Mouse (Mus musculus) E14TG2a.4 (cell line): ENCODE data around the gene Sept9.

Experiments used
- H3K27me3 ChIP-seq: 2 replicates; pipeline ENCODE4 v1.6.1; 2014; ENCODE audit warnings: low read length, control low read depth; ENCODE audit not compliant: insufficient read depth
- H3K36me3 ChIP-seq: 2 replicates; pipeline ENCODE4 v1.6.1; 2014; ENCODE audit warnings: low read length, control low read depth; ENCODE audit not compliant: insufficient read depth
- H3K4me1 ChIP-seq: replicated peaks from 2 replicates; pipeline ENCODE4 v1.6.1; 2014; ENCODE audit warnings: low read depth, low read length, control low read depth
- H3K4me3 ChIP-seq: replicated peaks from 2 replicates; pipeline ENCODE4 v1.5.1; 2014; ENCODE audit warnings: mild to moderate bottlenecking, low read length
- H3K9me3 ChIP-seq: 2 replicates; pipeline ENCODE4 v1.6.1; 2014; ENCODE audit warnings: low read length, control low read depth
- CTCF ChIP-seq: conservative IDR thresholded peaks from 2 replicates; pipeline ENCODE4 v1.5.1; 2014; ENCODE audit warnings: low read length
- NANOG ChIP-seq: IDR thresholded peaks from 2 replicates; pipeline ENCODE4 v1.6.1; 2014; ENCODE audit warnings: borderline replicate concordance, low read length, mixed read lengths
- POU5F1 ChIP-seq: IDR thresholded peaks from 2 replicates; pipeline ENCODE4 v1.6.1; 2014; ENCODE audit warnings: low read length, borderline replicate concordance

The Sept9 gene

GRCm38 (mm10) chr11:117332242-117333149 is 133.0 kb downstream of the Sept9 start:
- H3K4me3 ChIP-seq, result peak overlapping the region; percentile 85
- no peaks in the 10 kb centered on the region for H3K9me3 ChIP-seq
- no peaks in the 10 kb centered on the region for H3K27me3 ChIP-seq
- peaks cover 21% of the 10 kb centered on the region for H3K36me3 ChIP-seq
- no peak for TF ChIP-seq CTCF
- TF ChIP-seq POU5F1, result no peak
- TF ChIP-seq NANOG, result no peak
- H3K4me1 ChIP-seq, result peaks cover 94% of the 10 kb centered on the region

- no peaks in the 10 kb centered on the region for H3K27me3 ChIP-seq
- H3K9me3 ChIP-seq, result no peaks in the 10 kb centered on the region
- peaks cover 94% of the 10 kb centered on the region for H3K4me1 ChIP-seq
- no peak for TF ChIP-seq NANOG
- TF ChIP-seq POU5F1, result no peak
- peak overlapping the region; percentile 85 for H3K4me3 ChIP-seq
- peaks cover 26% of the 10 kb centered on the region for H3K36me3 ChIP-seq
Observed at GRCm38 (mm10) chr11:117333150-117333715, 133.8 kb downstream of the Sept9 start.

- Histone ChIP-seq H3K27me3 (no peaks in the 10 kb centered on the region), H3K4me3 (peak overlapping the region; percentile 85), H3K4me1 (peaks cover 94% of the 10 kb centered on the region), H3K36me3 (peaks cover 35% of the 10 kb centered on the region), H3K9me3 (no peaks in the 10 kb centered on the region)
- TF ChIP-seq NANOG, result no peak
- TF ChIP-seq POU5F1, result no peak
- no peak for TF ChIP-seq CTCF
Observed at GRCm38 (mm10) chr11:117334101-117334500, 134.6 kb downstream of the Sept9 start.

GRCm38 (mm10) chr11:117335146-117335545 is 135.7 kb downstream of the Sept9 start:
- TF ChIP-seq POU5F1 (no peak), NANOG (no peak), CTCF (no peak)
- Histone ChIP-seq H3K4me3 (peak overlapping the region; percentile 85), H3K27me3 (no peaks in the 10 kb centered on the region), H3K9me3 (no peaks in the 10 kb centered on the region), H3K36me3 (peaks cover 42% of the 10 kb centered on the region), H3K4me1 (peaks cover 94% of the 10 kb centered on the region)

GRCm38 (mm10) chr11:117336081-117336788 is 136.8 kb downstream of the Sept9 start:
- Histone ChIP-seq H3K9me3 (no peaks in the 10 kb centered on the region), H3K4me3 (no peak overlapping the region), H3K27me3 (no peaks in the 10 kb centered on the region), H3K36me3 (peaks cover 50% of the 10 kb centered on the region), H3K4me1 (peaks cover 94% of the 10 kb centered on the region)
- TF ChIP-seq POU5F1 (no peak), NANOG (no peak), CTCF (no peak)

- TF ChIP-seq NANOG (no peak), POU5F1 (no peak), CTCF (no peak)
- H3K36me3 ChIP-seq, result peaks cover 57% of the 10 kb centered on the region
- H3K4me3 ChIP-seq, result no peak overlapping the region; the same call in 1 of the 2 replicates
- H3K27me3 ChIP-seq, result no peaks in the 10 kb centered on the region
- peaks cover 96% of the 10 kb centered on the region for H3K4me1 ChIP-seq
- H3K9me3 ChIP-seq, result no peaks in the 10 kb centered on the region
Observed at GRCm38 (mm10) chr11:117337749-117338148, 138.3 kb downstream of the Sept9 start.

GRCm38 (mm10) chr11:117338503-117338902 is 139.0 kb downstream of the Sept9 start:
- H3K4me1 ChIP-seq, result peaks cover 96% of the 10 kb centered on the region

GRCm38 (mm10) chr11:117339050-117339449 is 139.6 kb downstream of the Sept9 start:
- no peaks in the 10 kb centered on the region for H3K27me3 ChIP-seq
- no peaks in the 10 kb centered on the region for H3K9me3 ChIP-seq
- H3K36me3 ChIP-seq, result peaks cover 62% of the 10 kb centered on the region
- peaks cover 96% of the 10 kb centered on the region for H3K4me1 ChIP-seq
- TF ChIP-seq POU5F1 (no peak), NANOG (no peak), CTCF (no peak)
- H3K4me3 ChIP-seq, result 0 out of 2 replicates have a peak overlapping the region, but pooled peaks have one; percentile 10

More at GRCm38 (mm10) chr11:117338503-117338902, 139.0 kb downstream of the Sept9 start:
- TF ChIP-seq CTCF, result no peak
- no peak for TF ChIP-seq POU5F1
- Histone ChIP-seq H3K4me3 (peak overlapping the region; percentile 10; the same call in 1 of the 2 replicates), H3K27me3 (no peaks in the 10 kb centered on the region), H3K36me3 (peaks cover 62% of the 10 kb centered on the region), H3K9me3 (no peaks in the 10 kb centered on the region)
